Mouse (Mus musculus): Measurements from ENCODE around the gene Agps.

Agps gene

DNA sequence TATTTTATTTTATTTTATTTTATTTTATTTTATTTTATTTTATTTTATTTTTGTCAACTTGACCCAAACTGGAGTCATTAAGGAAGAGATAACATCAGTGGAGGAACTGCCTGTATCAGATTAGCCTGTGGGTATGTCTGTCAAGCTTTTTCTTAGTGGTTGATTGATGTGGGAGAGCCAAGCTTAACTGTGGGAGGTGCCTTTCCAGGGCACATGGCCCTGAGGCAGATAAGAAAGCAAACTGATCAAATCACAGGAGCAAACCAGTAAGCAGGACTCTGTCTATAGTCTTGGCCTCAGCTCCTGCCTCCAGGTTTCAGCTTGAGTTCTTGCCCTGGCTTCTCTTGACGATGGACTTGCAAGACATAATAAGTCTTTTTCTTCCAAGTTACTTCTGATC lies 6.4 kb upstream of the Agps start:
- in situ Hi-C loops (cut with MseI, MboI): no loop called here

DNA sequence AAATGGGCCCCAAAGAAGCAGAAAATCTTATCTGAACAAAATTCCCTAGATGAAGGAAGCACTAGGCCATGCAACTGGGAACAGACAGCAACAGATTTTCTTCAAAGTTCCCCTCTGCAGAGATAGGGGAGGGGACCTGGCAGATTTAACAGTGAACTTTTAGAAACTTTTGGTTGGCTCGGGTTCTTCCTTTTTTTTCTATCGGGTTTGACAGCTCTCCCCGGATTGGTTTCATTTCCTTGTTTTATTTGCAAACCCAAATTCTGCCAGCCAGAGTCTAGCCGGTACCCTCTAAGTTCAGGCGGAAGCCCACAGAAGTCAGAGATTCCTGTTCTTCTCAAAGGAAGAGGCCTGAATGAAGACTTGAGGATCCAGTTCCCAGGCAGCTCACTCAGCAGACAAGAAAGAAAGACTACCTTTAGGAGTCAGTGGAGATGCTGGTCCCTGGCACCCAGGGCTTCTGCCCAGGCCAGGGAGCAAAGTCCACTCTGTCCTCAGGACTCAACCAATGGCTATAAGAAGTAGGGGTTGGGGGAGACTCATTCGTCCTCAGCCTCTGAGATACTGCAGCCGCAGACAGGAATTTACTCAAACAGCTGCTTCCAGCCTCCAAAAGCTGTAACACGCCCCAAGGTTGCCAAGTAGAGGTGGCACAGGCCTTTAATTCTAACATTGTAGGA lies 2.9 kb upstream of the Agps start:
- in situ Hi-C loops (cut with MseI, MboI): no loop called here

DNA sequence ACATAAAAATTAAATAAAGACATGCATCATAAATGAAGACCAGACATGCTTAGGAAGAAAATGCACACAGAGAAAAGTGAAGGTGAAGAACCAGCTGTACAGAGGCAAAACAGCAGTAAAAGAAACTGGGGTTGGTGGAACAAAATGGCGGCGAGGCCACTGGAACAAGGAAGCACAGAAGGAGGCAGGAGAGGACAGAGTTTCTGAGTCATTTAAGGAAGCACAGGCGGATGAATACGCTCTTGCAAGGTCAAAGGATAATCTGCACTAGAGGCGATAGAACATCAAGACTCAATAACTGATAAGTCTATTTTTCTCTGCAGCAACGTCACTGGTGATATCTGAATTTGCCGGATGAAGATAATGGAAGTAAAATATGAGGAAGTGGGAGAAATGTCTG lies 1.7 kb upstream of the Agps start:
- in situ Hi-C loops (cut with MseI, MboI): no loop called here

DNA sequence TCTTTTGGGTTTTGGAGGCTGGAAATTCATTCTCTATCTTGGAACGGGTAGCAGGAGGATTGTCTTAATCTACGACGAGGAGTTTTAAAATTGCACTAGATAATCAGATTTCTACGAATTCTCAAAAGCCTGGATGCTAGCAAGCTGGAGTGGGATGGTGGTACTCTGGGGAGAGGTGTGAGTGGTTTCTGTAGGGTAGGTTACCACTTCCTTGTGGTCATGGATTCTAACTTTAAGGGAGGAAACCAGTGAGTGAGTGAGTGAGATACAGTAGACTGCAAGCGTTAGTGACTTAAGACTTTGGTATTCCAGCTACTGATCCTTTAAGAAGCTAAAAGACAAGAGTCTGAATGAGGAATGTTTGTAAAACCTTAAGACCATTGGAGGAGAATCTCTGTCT lies 804 bp downstream of the Agps start:
- in situ Hi-C loops (cut with MseI, MboI): no loop called here

DNA sequence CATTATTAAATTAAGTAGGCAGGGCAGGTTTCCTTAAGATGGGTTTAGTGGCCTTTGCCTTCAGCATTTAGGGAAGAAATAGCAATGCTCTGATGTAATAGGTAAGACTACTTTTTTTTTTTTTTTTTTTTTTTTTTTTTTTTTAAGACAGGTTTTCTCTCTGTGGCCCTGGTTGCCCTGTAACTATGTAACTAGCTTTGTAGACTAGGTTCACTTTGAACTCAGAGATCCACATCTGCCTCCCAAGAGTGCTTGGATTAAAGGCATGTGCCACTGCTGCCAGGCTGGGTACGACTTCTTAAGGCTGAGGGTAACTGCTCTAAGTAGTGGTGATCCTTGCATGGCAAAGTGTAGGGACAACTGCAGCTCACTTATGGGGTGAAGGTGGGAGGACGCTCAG lies 2.5 kb downstream of the Agps start:
- in situ Hi-C loops (cut with MseI, MboI): no loop called here

DNA sequence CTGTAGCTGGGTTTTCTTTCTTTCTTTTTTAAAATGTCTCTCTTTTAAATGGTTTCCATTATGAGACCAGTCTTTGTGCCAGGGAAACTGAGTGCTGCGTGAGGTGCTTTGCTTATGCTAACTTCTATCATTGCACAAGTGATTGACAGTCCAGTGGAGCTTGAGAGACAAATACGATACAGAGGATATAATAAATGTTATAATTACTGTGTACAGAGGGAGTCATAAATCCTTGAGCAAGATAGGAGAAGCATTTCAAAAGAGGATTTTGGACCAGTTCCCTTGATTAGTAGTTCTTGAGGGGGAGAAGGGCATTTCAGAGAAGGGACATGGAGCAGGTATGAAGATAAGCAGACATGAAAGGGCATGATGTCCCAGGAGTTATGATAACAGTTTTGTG lies 10.3 kb downstream of the Agps start:
- in situ Hi-C loops (cut with MseI, MboI): loop anchor here in 1 of 2 experiments (10.0 kb wide), 1 partner anchor 48 kb away; no protein-coding TSS in a partner anchor

DNA sequence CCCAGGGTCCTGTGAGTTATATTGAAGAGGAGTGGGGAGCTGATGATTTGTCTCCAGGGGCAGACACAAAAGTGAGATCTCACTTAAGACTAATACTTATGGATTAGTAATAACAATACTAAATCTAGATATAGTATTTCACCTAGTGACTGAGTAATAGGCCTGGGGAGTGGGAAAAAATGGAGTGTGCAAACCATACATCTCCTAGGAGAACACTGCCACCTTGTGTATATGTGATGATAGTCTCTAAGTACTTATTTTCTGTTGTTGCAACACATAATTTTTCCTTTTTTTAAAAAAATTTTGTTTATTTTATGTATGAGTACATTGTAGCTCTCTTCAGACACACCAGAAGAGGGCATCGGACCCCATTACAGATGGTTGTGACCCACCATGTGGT lies 15.7 kb downstream of the Agps start:
- in situ Hi-C loops (cut with MseI, MboI): loop anchor here (5.0 to 10.0 kb wide), 2 partner anchors 53 to 60 kb away; no protein-coding TSS in a partner anchor

DNA sequence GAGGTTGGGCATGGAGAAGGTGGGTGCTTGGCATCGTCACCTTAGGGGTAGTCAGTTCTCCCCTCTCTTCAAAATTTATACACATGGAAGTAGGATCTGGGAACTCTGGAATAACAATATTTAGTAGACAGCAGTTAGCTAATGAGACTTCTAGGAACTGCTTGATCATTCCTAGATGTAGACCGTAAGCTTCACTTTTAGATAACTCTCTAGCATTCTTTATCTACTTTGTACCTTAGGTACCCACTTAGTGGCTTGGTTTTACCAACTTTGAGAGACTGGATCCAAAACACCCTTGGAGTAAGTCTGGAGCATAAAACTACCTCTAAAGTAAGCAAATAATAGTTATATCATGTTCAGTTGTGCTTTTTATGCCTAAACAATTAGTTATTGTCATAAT lies 20.5 kb downstream of the Agps start:
- in situ Hi-C loops (cut with MseI, MboI): no loop called here

DNA sequence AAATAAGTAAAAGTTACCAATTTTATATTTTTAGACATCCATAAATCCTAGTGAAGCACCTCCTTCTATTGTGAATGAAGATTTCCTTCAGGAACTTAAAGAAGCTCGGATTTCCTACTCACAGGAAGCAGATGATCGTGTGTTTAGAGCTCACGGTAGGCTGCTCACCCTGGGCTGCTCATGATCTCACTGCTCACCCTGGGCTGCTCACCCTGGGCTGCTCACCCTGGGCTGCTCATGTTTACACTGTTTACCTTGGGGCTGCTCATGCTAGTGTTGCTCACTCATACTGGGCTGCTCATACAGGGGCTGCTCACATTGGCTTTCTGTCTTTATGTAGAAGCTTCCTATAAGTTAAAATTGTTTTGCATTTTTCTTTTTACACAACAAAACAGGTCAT lies 22.2 kb downstream of the Agps start:
- in situ Hi-C loops (cut with MseI, MboI): no loop called here

DNA sequence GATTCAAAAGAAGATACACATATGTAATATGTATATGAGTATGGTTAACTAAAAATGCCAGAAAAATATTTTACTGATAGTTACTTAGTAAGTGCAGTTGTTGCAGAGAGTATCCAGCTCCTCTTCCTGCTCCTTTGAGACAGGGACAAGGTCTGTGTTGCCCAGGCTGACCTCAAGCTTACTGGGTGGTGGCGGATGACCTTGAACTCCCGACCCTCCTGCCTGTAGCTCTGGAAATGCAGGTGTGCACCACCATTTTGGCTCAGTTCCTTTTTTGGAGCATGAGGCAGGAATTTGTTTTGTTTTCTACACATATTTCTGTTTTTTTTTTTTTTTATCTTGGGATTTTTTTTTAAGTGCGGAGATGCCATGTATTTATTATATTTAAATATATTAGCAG lies 29.1 kb downstream of the Agps start:
- in situ Hi-C loops (cut with MseI, MboI): no loop called here

DNA sequence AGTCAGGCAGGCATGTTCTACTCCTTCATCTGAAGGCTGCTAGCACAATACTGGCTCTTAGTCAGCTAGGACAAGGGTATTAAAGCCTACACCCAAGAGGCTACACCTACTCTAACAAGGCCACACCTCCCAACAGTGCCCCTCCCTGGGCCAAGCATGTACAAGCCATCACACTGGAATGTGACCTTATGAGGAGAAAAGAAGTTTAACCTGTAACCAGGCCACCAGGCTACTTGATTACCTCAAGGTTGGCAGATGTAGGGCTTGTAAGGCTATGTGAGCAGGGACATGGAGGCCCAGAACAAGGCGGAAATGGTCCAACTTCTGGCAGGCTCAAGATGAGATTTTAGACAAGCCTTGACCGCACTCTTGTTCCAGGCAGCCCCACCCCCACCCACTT lies 37.6 kb downstream of the Agps start:
- in situ Hi-C loops (cut with MseI, MboI): no loop called here

DNA sequence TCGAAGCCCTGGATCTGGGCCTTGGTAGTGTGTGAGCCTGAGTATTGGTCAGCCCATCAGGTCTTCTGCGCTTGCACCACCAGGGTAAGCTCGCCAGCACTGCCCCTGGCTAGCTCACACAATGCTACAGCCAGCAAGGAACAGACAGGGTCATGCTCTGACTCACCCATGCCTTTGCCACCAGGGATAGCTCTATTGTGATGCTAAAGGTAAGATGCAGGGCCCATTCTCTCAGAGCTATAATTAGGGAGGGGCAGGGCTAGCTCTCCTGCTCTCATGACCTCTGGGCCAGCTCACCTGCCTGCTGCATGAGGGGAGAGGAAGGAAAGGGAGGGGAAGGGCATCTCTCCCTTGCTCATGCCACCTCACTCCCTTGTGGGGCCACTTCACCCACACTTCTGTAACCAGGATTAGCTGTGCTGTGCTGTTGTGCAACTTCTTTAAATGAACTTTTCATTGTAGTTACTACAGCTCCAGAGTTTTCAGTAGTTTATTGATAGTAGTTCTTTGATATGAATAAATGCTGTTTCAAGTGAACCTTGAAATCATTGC lies 42.1 kb downstream of the Agps start:
- in situ Hi-C loops (cut with MseI, MboI): no loop called here

DNA sequence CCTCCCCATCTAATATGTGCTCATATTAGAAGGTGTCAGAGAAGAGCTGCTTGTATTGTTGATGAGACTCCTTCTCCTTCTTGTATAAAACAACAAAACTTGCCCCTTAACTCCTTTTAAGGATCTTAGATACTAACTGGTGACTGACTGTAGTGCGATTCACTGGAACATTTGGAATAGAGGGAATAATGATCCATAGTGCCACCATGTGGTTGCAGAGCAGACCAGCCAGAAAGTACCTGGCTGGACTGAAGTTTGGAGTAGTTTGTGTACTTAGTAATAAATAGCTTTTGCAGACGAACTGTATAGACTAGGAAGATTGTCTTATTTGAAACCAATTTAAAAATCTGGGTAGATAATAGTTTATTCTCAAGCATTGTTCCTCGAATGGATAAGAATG lies 47.8 kb downstream of the Agps start:
- in situ Hi-C loops (cut with MseI, MboI): no loop called here

DNA sequence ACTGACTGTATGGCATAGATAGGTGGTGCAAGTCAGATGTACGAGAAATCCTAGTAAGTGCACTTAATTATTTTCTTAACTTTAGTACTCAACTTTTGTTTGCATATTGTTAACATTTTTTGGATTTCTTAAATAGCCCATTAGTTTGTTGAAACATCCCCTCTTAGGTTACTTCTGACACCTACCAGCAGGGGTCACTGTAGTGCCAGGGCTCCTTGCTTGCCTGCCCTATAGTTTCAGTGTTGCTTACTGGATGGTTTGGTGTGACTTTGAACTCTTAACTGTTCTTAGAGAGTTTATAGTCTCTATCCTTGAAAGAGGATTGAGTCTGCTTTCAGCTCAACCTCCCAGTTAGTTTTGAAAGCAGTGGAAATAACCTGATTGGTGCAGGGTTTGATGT lies 51.6 kb downstream of the Agps start:
- in situ Hi-C loops (cut with MseI, MboI): no loop called here

DNA sequence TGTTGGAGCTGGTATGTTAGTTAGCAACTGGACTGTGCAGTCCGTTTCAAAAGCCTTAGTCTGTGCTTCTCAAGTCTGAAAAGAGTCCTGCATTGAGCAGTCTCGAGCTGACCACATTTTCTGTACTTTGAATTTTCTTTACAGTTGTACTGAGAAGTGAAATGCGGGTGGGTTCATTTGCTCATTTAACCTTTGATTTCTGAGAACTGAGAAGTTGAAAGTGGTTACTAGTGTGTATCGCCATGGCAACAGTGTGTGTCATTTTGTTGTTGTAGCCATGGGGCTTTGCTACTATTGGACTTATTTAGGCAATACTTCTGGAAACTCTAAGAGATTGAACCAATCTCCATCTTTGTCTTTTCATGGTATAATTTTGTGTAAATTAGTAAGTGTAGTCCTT lies 60.0 kb downstream of the Agps start:
- in situ Hi-C loops (cut with MseI, MboI): no loop called here

DNA sequence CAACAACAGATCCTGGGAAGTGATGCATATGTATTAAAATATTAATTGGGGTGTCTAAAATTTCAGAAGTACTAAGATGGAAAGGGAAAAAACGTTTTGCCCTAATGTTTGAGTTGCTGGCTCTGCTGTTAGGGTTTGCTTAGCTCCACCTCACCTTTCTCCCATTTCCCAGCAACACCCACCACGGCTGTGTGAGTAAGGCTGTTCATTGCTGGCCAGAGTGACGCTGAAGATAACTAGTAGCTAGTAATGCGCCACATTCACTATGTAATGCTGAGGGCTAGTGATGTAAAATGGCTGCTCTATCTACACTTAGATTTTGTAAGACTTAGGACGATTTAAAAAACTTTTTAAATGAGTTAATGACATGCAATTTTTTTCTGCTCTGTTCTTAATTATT lies 63.7 kb downstream of the Agps start:
- in situ Hi-C loops (cut with MseI, MboI): no loop called here

DNA sequence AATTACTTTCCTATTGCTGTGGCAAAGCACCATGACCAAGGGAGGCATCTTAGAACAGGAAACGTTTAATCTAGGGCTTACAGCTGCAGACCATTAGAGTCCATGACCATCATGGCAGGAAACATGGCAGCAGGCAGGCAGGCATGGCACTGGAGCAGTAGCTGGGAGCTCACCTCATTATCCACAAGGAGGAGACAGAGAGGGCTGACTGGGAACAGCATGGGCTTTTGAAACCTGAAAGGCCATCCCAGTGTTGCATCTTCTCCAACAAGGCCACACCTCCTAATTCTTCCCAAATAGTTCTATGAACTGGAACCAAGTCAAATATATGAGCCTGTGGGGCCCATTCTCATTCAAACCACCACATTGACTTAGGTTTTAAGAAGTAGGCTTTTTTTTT lies 68.3 kb downstream of the Agps start:
- in situ Hi-C loops (cut with MseI, MboI): no loop called here

DNA sequence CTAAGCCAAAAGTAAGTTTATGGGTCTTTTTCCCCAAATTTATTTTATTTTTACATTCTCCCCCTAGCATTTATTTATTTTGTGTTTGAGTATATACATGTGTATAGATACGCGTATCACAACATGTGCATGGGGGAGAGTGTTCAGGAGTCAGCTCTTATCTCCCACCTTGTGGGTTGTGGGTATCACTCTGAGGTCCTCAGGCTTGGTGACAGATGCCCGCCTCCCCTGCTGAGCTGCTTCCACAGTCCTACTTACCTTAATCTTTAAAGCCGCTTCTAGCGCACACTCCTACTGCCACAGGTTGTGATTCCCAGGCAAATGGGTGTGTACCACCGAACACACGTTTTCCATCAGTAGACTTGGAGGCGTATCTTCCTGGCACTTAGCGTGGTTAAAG lies 69.9 kb downstream of the Agps start:
- in situ Hi-C loops (cut with MseI, MboI): no loop called here

DNA sequence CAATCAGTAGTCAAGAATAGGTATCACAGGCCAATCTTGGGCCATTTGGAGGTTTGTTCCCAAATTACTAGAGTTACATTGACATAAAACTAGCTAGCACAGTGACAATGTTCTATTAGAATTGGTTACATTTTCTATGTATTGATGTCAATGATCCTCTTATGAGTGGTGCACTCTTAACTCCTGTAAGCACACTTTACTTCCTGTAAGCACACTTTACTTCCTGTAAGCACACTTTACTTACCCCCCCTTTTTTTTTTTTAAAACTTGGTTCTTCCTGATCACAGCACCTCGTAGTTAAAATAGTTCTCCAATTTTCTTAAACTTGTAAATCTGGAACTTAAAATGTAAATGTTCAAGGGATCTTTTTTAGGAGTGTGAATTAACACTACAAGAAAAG lies 75.2 kb downstream of the Agps start:
- in situ Hi-C loops (cut with MseI, MboI): no loop called here

DNA sequence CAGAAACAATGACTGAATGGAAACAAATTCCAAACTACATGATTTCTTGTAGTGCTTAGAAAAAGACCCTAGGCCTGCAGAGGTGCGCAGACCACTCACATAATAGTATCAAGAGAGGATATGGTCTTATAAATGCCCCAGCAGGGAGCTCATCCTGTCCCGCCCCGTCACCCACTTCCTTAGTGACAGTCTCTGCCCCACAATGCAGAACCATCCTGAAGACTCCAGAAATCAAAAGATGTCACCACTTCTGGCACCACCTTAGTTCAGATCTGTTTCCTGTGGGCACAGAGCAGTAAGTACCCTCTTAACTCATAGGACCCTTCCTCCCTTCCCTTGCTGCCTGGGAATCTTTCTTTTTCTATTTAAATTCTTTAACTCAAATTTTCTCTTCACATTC lies 83.1 kb downstream of the Agps start:
- in situ Hi-C loops (cut with MseI, MboI): no loop called here

DNA sequence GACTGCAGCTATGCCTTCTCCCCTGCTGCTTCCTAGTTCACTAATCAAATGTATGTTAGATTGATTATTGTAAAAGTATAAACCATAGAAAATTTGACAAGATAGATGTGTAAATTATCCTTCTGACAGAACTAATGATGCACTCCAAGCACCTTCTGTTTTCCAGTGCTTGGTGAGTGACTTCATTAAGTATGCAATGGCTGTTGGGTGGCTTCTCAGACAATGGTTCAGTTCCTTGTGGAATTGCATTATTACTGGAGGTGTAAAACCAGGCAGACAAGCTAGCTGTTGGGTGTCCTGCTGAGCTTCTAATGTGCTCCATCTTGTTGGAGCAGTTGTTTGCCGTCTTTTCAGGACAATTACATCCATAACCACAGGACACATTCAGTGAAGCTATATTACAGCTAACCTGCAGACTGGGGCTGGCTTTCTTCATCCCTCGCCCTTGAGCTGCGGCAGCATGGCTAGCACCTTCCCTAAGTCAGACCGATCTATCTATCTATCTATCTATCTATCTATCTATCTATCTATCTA lies 91.9 kb downstream of the Agps start:
- in situ Hi-C loops (cut with MseI, MboI): no loop called here

DNA sequence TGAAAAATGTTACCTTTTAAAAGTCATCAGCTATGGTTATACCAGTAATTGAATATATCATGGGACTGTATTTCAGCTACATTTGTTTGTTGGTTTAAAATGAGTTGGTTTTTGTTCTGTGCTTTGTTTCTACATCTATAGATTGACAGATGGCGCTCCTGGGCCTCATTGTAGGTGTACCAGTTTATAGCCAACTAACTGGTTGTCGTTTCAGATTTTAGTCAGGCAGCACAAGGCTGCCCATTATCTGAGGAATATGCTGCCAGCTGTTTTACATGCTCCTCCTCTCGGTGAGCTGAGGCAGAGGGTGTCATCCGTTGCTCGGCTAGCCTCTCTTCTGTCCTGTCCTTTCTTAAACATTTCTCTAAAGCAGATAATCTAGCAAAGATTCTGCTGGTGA lies 94.1 kb downstream of the Agps start:
- in situ Hi-C loops (cut with MseI, MboI): no loop called here

DNA sequence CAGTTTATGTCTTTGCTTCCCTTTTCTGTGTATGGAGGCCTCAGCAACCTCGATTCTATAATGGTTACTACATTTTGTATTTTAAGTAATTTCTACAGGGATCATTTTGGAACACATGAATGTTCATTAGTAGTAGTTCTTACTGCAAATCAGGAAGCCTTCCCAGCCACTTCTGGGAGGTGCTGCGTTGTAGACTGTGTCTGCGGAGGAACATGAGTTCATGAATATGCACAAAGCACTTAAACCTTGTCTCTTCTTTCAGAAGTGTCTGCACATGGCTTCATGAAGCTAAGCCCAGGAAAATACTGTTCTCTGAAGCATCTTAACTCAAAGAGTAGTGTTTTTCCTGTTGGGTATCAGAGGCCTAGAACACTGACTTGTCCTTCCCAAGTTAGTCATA lies 96.0 kb downstream of the Agps start:
- in situ Hi-C loops (cut with MseI, MboI): no loop called here

DNA sequence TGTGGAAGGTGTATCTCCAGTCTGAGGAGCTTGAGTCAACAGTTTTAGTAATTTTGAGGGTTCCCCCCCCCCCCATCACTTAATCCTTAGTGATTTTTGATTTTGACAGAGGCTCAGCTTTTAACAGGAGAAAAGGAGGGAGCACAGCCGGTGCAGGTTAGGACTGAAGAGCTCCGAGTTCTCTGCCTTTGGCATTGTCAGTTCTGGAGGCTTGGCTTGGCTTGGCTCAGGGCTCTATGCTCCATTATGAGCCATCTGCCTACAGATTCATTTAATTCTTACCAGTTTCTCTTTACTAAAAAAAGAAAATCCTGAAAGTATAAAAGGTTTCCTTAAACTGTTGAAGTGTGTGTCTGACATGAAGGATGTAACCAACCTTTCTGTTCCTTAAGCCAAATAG lies 97.2 kb downstream of the Agps start:
- in situ Hi-C loops (cut with MseI, MboI): no loop called here
